Mouse (Mus musculus) heart, embryonic 11.5 days (tissue): Measurements from ENCODE around the gene Spata2. TPM values are rescaled to one million over a fixed set of nuclear protein-coding genes. Genes with fewer than 3 reads are reported as not detected.

ENCODE experiments used
- ATAC-seq: fragments of 200-750 bp; cut with Nextera tagmentation; replicated peaks from 2 replicates; pipeline ENCODE4 v1.8.0; 2017; ENCODE audit warnings: moderate library complexity; ENCODE audit not compliant: insufficient number of reproducible peaks, low FRiP score, low TSS enrichment
- H3K27ac ChIP-seq: fragments of 300-500 bp; sonication (generic); 2 replicates; pipeline ENCODE4 v1.5.1; 2014; ENCODE audit warnings: mild to moderate bottlenecking, low read depth, low read length
- H3K27me3 ChIP-seq: fragments of 300-500 bp; sonication (generic); 2 replicates; pipeline ENCODE4 v1.6.1; 2014; ENCODE audit warnings: mild to moderate bottlenecking, low read length, mixed read lengths; ENCODE audit not compliant: control insufficient read depth, insufficient read depth
- H3K36me3 ChIP-seq: fragments of 300-500 bp; sonication (generic); 2 replicates; pipeline ENCODE4 v1.6.1; 2014; ENCODE audit warnings: mild to moderate bottlenecking, low read length, moderate library complexity, mixed read lengths; ENCODE audit not compliant: control insufficient read depth, insufficient read depth
- H3K4me1 ChIP-seq: fragments of 300-500 bp; sonication (generic); 2 replicates; pipeline ENCODE4 v1.6.1; 2014; ENCODE audit warnings: low read length; ENCODE audit not compliant: control insufficient read depth, insufficient read depth
- H3K4me2 ChIP-seq: fragments of 300-500 bp; sonication (generic); 2 replicates; pipeline ENCODE4 v1.6.1; 2014; ENCODE audit warnings: mild to moderate bottlenecking, moderate library complexity
- H3K4me3 ChIP-seq: fragments of 300-500 bp; sonication (generic); 2 replicates; pipeline ENCODE4 v1.5.1; 2014; ENCODE audit warnings: low read depth, low read length
- H3K9ac ChIP-seq: fragments of 300-500 bp; sonication (generic); 2 replicates; pipeline ENCODE4 v1.6.1; 2014; ENCODE audit warnings: mild to moderate bottlenecking, low read depth, low read length, moderate library complexity
- H3K9me3 ChIP-seq: fragments of 300-500 bp; sonication (generic); replicated peaks from 2 replicates; pipeline ENCODE4 v1.6.1; 2016; ENCODE audit warnings: low read length; ENCODE audit not compliant: control insufficient read depth
- WGBS: fragments of 180-500 bp; shearing (Covaris S2); extraction: QIAGEN DNeasy Blood & Tissue Kit; methylation state at CpG from one replicate; pipeline ENCODE4 v1.1.7; 2014; ENCODE audit not compliant: insufficient replicate concordance; 5-methylcytosine and 5-hydroxymethylcytosine counted together
- polyA plus RNA-seq: library from polyadenylated mRNA; unstranded; fragments of >200 nt; fragmentation: Nextera tagmentation; extraction: Ambion mirVana; gene quantifications from 2 replicates; pipeline ENCODE4 v1.2.1, GENCODE M21; 2014

The Spata2 gene
- polyA plus RNA-seq, 1 experiment from 2014 or later = 12.3 TPM

GRCm38 (mm10) chr2:167468444-167468843, 24.2 kb downstream of the Spata2 start:
- Histone ChIP-seq H3K9ac (no peak overlapping the region), H3K27me3 (no peaks in the 10 kb centered on the region), H3K9me3 (no peaks in the 10 kb centered on the region), H3K4me2 (no peak overlapping the region), H3K36me3 (peaks cover 21% of the 10 kb centered on the region), H3K4me3 (no peak overlapping the region), H3K27ac (no peak overlapping the region), H3K4me1 (no peaks in the 10 kb centered on the region)
- WGBS = 79% methylated on average over 6 of the region's 6 CpGs
- no peak for ATAC-seq

GRCm38 (mm10) chr2:167467214-167467613, 25.5 kb downstream of the Spata2 start:
- Histone ChIP-seq H3K4me1 (no peaks in the 10 kb centered on the region), H3K27ac (no peak overlapping the region), H3K9me3 (no peaks in the 10 kb centered on the region), H3K36me3 (peaks cover 18% of the 10 kb centered on the region), H3K27me3 (no peaks in the 10 kb centered on the region), H3K4me2 (no peak overlapping the region), H3K4me3 (no peak overlapping the region), H3K9ac (no peak overlapping the region)
- WGBS = 86% methylated on average over 5 of the region's 5 CpGs
- no peak for ATAC-seq

GRCm38 (mm10) chr2:167465951-167466350, 26.7 kb downstream of the Spata2 start:
- no peaks in the 10 kb centered on the region for H3K27me3 ChIP-seq
- no peaks in the 10 kb centered on the region for H3K4me1 ChIP-seq
- H3K9ac ChIP-seq = no peak overlapping the region
- H3K9me3 ChIP-seq = no peaks in the 10 kb centered on the region
- no peak for ATAC-seq
- H3K36me3 ChIP-seq = peaks cover 10% of the 10 kb centered on the region
- no peak overlapping the region for H3K4me3 ChIP-seq
- 79% methylated on average over 3 of the region's 3 CpGs for WGBS
- no peak overlapping the region for H3K27ac ChIP-seq
- no peak overlapping the region for H3K4me2 ChIP-seq

- H3K4me2 ChIP-seq = no peak overlapping the region
- no peaks in the 10 kb centered on the region for H3K9me3 ChIP-seq
- H3K4me3 ChIP-seq = no peak overlapping the region
- no peak for ATAC-seq
- H3K4me1 ChIP-seq = no peaks in the 10 kb centered on the region
- peaks cover 16% of the 10 kb centered on the region for H3K36me3 ChIP-seq
- no peaks in the 10 kb centered on the region for H3K27me3 ChIP-seq
- H3K27ac ChIP-seq = no peak overlapping the region
- H3K9ac ChIP-seq = no peak overlapping the region
- 90% methylated on average over 5 of the region's 5 CpGs for WGBS
These were observed 28.9 kb downstream of the Spata2 start for GRCm38 (mm10) chr2:167463802-167464201.

GRCm38 (mm10) chr2:167462954-167463353, 29.7 kb downstream of the Spata2 start:
- Histone ChIP-seq H3K4me2 (no peak overlapping the region), H3K27me3 (no peaks in the 10 kb centered on the region), H3K4me1 (no peaks in the 10 kb centered on the region), H3K27ac (0 out of 2 replicates have a peak overlapping the region, but pooled peaks have one; percentile 41), H3K36me3 (peaks cover 16% of the 10 kb centered on the region; the same call in 1 of the 2 replicates), H3K4me3 (no peak overlapping the region), H3K9ac (no peak overlapping the region), H3K9me3 (no peaks in the 10 kb centered on the region)
- ATAC-seq = peak; percentile 72
- 48% methylated on average over 6 of the region's 6 CpGs for WGBS

GRCm38 (mm10) chr2:167459071-167459865, 33.4 kb downstream of the Spata2 start:
- Histone ChIP-seq H3K4me2 (no peak overlapping the region), H3K27ac (no peak overlapping the region), H3K9me3 (no peaks in the 10 kb centered on the region), H3K27me3 (no peaks in the 10 kb centered on the region), H3K9ac (no peak overlapping the region), H3K36me3 (peaks cover 22% of the 10 kb centered on the region), H3K4me3 (no peak overlapping the region), H3K4me1 (no peaks in the 10 kb centered on the region)
- ATAC-seq = no peak
- WGBS = 93% methylated on average over 6 of the region's 6 CpGs

GRCm38 (mm10) chr2:167458548-167458947, 34.1 kb downstream of the Spata2 start:
- Histone ChIP-seq H3K4me3 (no peak overlapping the region), H3K27me3 (no peaks in the 10 kb centered on the region), H3K4me2 (no peak overlapping the region), H3K9me3 (no peaks in the 10 kb centered on the region), H3K4me1 (no peaks in the 10 kb centered on the region), H3K36me3 (peaks cover 26% of the 10 kb centered on the region), H3K9ac (no peak overlapping the region), H3K27ac (no peak overlapping the region)
- no peak for ATAC-seq
- WGBS = 91% methylated on average over 3 of the region's 3 CpGs

GRCm38 (mm10) chr2:167457213-167457612, 35.5 kb downstream of the Spata2 start:
- H3K36me3 ChIP-seq = peaks cover 31% of the 10 kb centered on the region
- H3K4me3 ChIP-seq = no peak overlapping the region
- WGBS = 94% methylated on average over 9 of the region's 9 CpGs
- H3K27me3 ChIP-seq = no peaks in the 10 kb centered on the region
- no peak overlapping the region for H3K4me2 ChIP-seq
- no peak overlapping the region for H3K27ac ChIP-seq
- H3K9ac ChIP-seq = no peak overlapping the region
- no peak for ATAC-seq
- H3K9me3 ChIP-seq = no peaks in the 10 kb centered on the region
- H3K4me1 ChIP-seq = no peaks in the 10 kb centered on the region
